Mouse (Mus musculus): Measurements from ENCODE around the gene Smg7. TPM values are rescaled to one million over a fixed set of nuclear protein-coding genes. Genes with fewer than 3 reads are reported as not detected.

Smg7 gene
- polyA plus RNA-seq, 1 experiment from 2014 or later, result 14.4 TPM

DNA sequence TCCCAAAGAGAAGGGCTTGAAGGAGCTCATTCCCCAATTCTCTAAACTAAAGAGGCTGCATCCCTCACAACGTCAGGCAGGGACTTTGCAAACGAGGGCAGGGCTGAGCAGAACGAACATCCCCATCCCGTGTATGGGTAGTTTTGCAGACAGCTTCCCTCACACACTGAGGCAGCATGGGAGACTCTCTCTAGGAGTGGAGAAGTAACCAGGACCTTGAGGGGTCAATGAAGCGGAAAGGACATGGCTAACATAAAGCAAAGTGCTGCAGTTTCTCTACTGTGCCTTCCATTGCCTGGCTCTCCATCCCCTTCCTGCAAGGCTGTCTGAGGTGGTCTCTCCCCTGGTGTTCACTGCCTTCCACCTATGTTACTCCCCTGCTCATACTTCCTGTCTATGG lies 74.3 kb downstream of the Smg7 start:
- Histone ChIP-seq H3K36me3 (ENCODE audit: insufficient read depth, low read length) (no peaks in the 10 kb centered on the region), H3K27me3 (replicated peaks; ENCODE audit: insufficient read depth, low read length) (no peaks in the 10 kb centered on the region), H3K9ac (replicated peaks; ENCODE audit: low read depth) (no peak overlapping the region), H3K4me1 (ENCODE audit: insufficient read depth, low read depth, low read length) (no peaks in the 10 kb centered on the region), H3K27ac (ENCODE audit: low read length) (no peak overlapping the region), H3K9me3 (ENCODE audit: low read length) (no peaks in the 10 kb centered on the region), H3K4me2 (replicated peaks; ENCODE audit: low read depth, low read length) (no peak overlapping the region), H3K4me3 (ENCODE audit: low read depth, low read length) (no peak overlapping the region)
- WGBS, result 76% methylated on average over 5 of the region's 5 CpGs
- TF ChIP-seq EP300 (IDR thresholded peaks at IDR 0.05) (no peak), CTCF (IDR thresholded peaks at IDR 0.05) (no peak)
- no peak for DNase-seq (ENCODE audit: low spot score)
- no peak for ATAC-seq

DNA sequence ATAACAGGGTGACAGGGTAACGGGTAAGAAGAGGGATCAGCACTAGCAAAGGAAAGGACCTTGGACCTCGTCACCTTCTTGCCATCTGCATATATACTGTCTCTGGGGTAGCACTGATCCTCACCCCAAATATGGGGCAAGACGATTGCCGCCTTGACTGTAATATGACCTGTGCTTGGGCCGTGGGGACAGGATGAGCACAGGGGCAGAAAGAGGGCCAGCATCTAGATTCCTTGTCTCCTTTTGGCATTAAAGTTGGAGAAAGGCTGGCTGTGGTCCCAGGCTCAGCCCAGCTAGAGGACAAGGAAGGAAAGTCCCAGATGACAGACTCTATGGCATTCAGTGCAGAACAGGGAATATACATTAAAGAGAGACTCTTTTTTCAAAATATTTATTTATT lies 76.0 kb downstream of the Smg7 start:
- no peaks in the 10 kb centered on the region for H3K36me3 ChIP-seq (ENCODE audit: insufficient read depth, low read length)
- no peaks in the 10 kb centered on the region for H3K4me1 ChIP-seq (ENCODE audit: insufficient read depth, low read depth, low read length)
- no peak overlapping the region for H3K27ac ChIP-seq (ENCODE audit: low read length)
- no peak for ATAC-seq
- no peak overlapping the region for H3K4me2 ChIP-seq (replicated peaks; ENCODE audit: low read depth, low read length)
- no peak for DNase-seq (ENCODE audit: low spot score)
- H3K9me3 ChIP-seq (ENCODE audit: low read length), result no peaks in the 10 kb centered on the region
- H3K27me3 ChIP-seq (replicated peaks; ENCODE audit: insufficient read depth, low read length), result no peaks in the 10 kb centered on the region
- 64% methylated on average over 5 of the region's 5 CpGs for WGBS
- no peak overlapping the region for H3K4me3 ChIP-seq (ENCODE audit: low read depth, low read length)
- TF ChIP-seq CTCF (IDR thresholded peaks at IDR 0.05), result no peak
- no peak for TF ChIP-seq EP300 (IDR thresholded peaks at IDR 0.05)
- no peak overlapping the region for H3K9ac ChIP-seq (replicated peaks; ENCODE audit: low read depth)

DNA sequence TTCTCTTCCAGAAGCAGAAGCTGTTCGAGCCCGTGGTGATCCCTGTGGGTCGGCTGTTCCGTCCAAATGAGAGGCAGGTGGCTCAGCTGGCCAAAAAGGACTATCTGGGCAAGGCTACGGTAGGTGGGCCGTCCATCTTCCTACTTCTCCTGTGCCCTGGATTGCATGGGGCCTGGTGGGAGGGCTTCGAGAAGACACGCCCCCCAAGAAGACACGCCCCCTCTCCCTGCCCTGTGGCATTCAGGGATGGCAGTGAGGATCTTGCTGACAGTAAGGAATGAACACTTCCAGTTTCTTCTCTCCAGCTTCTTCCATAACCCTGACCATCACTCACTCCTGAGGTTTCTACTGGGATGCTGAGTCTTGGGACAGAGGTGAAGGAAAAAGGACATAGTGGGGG lies 78.2 kb downstream of the Smg7 start:
- H3K27me3 ChIP-seq (replicated peaks; ENCODE audit: insufficient read depth, low read length), result no peaks in the 10 kb centered on the region
- no peak for DNase-seq (ENCODE audit: low spot score)

DNA sequence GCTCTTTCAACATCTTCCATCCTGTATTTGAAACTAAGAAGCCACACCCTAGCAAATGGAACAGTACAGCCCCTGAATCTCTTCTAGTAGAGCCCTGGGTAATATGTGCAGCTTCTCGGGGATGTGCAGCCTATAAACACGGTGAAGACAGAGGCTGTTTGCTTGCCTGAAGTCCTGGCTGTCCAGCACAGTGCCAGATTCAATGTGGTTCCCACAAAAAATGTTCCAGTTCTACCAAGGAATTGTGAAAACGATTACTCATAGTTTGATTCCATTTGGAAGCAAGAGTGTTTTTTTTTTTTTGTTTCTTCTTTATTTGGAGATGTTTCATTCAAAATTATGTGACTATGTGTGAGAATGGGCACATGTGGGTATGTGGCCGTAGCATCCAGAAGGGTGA lies 80.7 kb downstream of the Smg7 start:
- no peak overlapping the region for H3K9ac ChIP-seq (replicated peaks; ENCODE audit: low read depth)
- WGBS, result 79% methylated on average over 4 of the region's 4 CpGs
- no peaks in the 10 kb centered on the region for H3K27me3 ChIP-seq (replicated peaks; ENCODE audit: insufficient read depth, low read length)
- H3K4me1 ChIP-seq (ENCODE audit: insufficient read depth, low read depth, low read length), result no peaks in the 10 kb centered on the region
- no peak overlapping the region for H3K27ac ChIP-seq (ENCODE audit: low read length)
- TF ChIP-seq CTCF (IDR thresholded peaks at IDR 0.05) (no peak), EP300 (IDR thresholded peaks at IDR 0.05) (no peak)
- DNase-seq (ENCODE audit: low spot score) (no peak), ATAC-seq (no peak)
- H3K9me3 ChIP-seq (ENCODE audit: low read length), result no peaks in the 10 kb centered on the region
- H3K4me2 ChIP-seq (replicated peaks; ENCODE audit: low read depth, low read length), result no peak overlapping the region
- no peak overlapping the region for H3K4me3 ChIP-seq (ENCODE audit: low read depth, low read length)
- no peaks in the 10 kb centered on the region for H3K36me3 ChIP-seq (ENCODE audit: insufficient read depth, low read length)

More for the DNA sequence above, 78.2 kb downstream of the Smg7 start:
- no peak for ATAC-seq
- Histone ChIP-seq H3K27ac (ENCODE audit: low read length) (no peak overlapping the region), H3K4me2 (replicated peaks; ENCODE audit: low read depth, low read length) (no peak overlapping the region), H3K9ac (replicated peaks; ENCODE audit: low read depth) (no peak overlapping the region), H3K4me3 (ENCODE audit: low read depth, low read length) (no peak overlapping the region), H3K4me1 (ENCODE audit: insufficient read depth, low read depth, low read length) (no peaks in the 10 kb centered on the region), H3K36me3 (ENCODE audit: insufficient read depth, low read length) (no peaks in the 10 kb centered on the region), H3K9me3 (ENCODE audit: low read length) (no peaks in the 10 kb centered on the region)
- TF ChIP-seq EP300 (IDR thresholded peaks at IDR 0.05), result no peak
- no peak for TF ChIP-seq CTCF (IDR thresholded peaks at IDR 0.05)
- WGBS, result 73% methylated on average over 9 of the region's 9 CpGs

DNA sequence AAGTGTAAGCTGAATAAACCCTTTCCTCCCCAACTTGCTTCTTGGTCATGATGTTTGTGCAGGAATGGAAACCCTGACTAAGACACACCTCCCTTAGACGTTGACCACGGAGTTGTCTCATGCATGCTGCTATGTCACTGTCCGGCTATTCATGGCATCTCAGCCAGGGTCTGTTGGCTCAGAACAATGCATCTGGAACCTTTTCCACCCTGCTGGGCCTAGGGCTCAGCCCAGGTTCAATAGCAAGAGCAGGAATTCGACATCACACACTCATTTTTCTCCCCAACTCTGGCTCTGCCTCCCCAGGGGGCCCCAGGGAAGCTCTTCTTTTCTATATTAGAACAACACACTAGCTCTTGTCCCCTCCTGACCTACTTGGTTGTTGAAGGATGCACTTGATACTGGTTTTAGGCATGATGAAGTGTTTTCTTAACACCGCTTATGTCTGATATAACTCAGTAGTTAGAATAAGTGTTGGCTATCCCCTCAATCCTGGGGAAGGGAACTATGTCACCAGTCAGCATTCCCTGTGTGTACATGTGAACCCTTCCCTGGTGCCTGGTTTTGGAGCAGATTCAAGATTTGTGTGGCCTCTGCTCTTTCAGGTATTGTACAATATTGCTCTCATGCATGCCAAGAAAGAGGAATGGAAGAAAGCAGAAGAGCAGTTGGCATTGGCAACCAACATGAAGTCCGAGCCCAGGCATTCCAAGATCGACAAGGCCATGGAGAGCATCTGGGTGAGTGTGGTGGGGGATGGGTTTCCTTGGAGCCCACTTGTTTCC lies 81.3 kb downstream of the Smg7 start:
- Histone ChIP-seq H3K27ac (ENCODE audit: low read length) (no peak overlapping the region), H3K4me3 (ENCODE audit: low read depth, low read length) (no peak overlapping the region), H3K9me3 (ENCODE audit: low read length) (no peaks in the 10 kb centered on the region), H3K27me3 (replicated peaks; ENCODE audit: insufficient read depth, low read length) (no peaks in the 10 kb centered on the region), H3K4me1 (ENCODE audit: insufficient read depth, low read depth, low read length) (no peaks in the 10 kb centered on the region), H3K4me2 (replicated peaks; ENCODE audit: low read depth, low read length) (no peak overlapping the region), H3K9ac (replicated peaks; ENCODE audit: low read depth) (no peak overlapping the region), H3K36me3 (ENCODE audit: insufficient read depth, low read length) (no peaks in the 10 kb centered on the region)
- 59% methylated on average over 7 of the region's 7 CpGs for WGBS
- TF ChIP-seq CTCF (IDR thresholded peaks at IDR 0.05) (no peak), EP300 (IDR thresholded peaks at IDR 0.05) (no peak)
- ATAC-seq, result no peak
- DNase-seq (ENCODE audit: low spot score), result no peak

DNA sequence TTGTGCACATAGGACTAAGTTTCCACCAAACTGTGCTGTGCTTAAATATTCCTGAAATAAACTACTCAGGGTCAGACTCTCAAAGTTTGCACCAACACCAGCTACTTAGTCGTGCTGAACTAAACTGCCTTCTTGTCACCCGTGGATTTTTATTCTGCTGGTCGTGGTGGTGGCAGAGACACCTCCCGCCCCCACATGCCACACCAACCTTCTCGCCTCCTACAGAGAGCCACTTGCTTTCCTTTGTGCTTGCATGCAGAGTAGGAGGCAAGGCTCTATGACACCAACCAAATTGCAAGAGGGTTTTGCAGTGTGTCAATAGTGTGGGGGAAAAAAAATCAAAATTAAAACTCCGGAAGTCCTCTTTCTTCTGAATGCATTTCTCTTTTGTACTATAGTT lies 82.9 kb downstream of the Smg7 start:
- no peak for ATAC-seq
- no peaks in the 10 kb centered on the region for H3K4me1 ChIP-seq (ENCODE audit: insufficient read depth, low read depth, low read length)
- no peak overlapping the region for H3K27ac ChIP-seq (ENCODE audit: low read length)
- no peaks in the 10 kb centered on the region for H3K9me3 ChIP-seq (ENCODE audit: low read length)
- 77% methylated on average over 6 of the region's 6 CpGs for WGBS
- H3K4me2 ChIP-seq (replicated peaks; ENCODE audit: low read depth, low read length), result no peak overlapping the region
- TF ChIP-seq CTCF (IDR thresholded peaks at IDR 0.05) (no peak), EP300 (IDR thresholded peaks at IDR 0.05) (no peak)
- no peak overlapping the region for H3K4me3 ChIP-seq (ENCODE audit: low read depth, low read length)
- no peak overlapping the region for H3K9ac ChIP-seq (replicated peaks; ENCODE audit: low read depth)
- H3K36me3 ChIP-seq (ENCODE audit: insufficient read depth, low read length), result no peaks in the 10 kb centered on the region
- DNase-seq (ENCODE audit: low spot score), result no peak
- no peaks in the 10 kb centered on the region for H3K27me3 ChIP-seq (replicated peaks; ENCODE audit: insufficient read depth, low read length)

Data from lung, postnatal 0 days (tissue).